Mouse (Mus musculus) kidney, postnatal 10 days (tissue): ENCODE measurements around the gene Rab34.

Source experiments
- DNase-seq: peaks from one replicate; pipeline ENCODE4 v3.0.0; 2021; ENCODE audit warnings: mixed read lengths

Gene Rab34

GRCm38 (mm10) chr11:78188331-78189233, at the start of gene Rab34:
Gene Rab34 (plus strand): TSS chr11:78188430.
- DNase-seq, result peak; percentile 92

- no peak for DNase-seq
Observed at GRCm38 (mm10) chr11:78140665-78141064, 47.6 kb upstream of the Rab34 start.

- no peak for DNase-seq
Observed at GRCm38 (mm10) chr11:78143520-78143919, 44.7 kb upstream of the Rab34 start.

- no peak for DNase-seq
Observed at GRCm38 (mm10) chr11:78146168-78146567, 42.1 kb upstream of the Rab34 start.

GRCm38 (mm10) chr11:78146707-78147543, 41.3 kb upstream of the Rab34 start:
- no peak for DNase-seq

GRCm38 (mm10) chr11:78151161-78151560, 37.1 kb upstream of the Rab34 start:
- DNase-seq, result peak; percentile 56

GRCm38 (mm10) chr11:78152299-78153231, 35.7 kb upstream of the Rab34 start:
- peak; percentile 78 for DNase-seq

GRCm38 (mm10) chr11:78153778-78154177, 34.5 kb upstream of the Rab34 start:
- peak; percentile 24 for DNase-seq

GRCm38 (mm10) chr11:78155674-78156073, 32.6 kb upstream of the Rab34 start:
- no peak for DNase-seq

GRCm38 (mm10) chr11:78156156-78156699, 32.0 kb upstream of the Rab34 start:
- DNase-seq, result no peak

GRCm38 (mm10) chr11:78159096-78159495, 29.1 kb upstream of the Rab34 start:
- peak; percentile 87 for DNase-seq

GRCm38 (mm10) chr11:78159557-78159956, 28.7 kb upstream of the Rab34 start:
- peak; percentile 41 for DNase-seq

GRCm38 (mm10) chr11:78160171-78160570, 28.1 kb upstream of the Rab34 start:
- DNase-seq, result peak; percentile 25

GRCm38 (mm10) chr11:78160675-78161074, 27.6 kb upstream of the Rab34 start:
- DNase-seq, result no peak

GRCm38 (mm10) chr11:78161169-78161568, 27.1 kb upstream of the Rab34 start:
- DNase-seq, result no peak

- peak; percentile 33 for DNase-seq
Observed at GRCm38 (mm10) chr11:78161968-78162367, 26.3 kb upstream of the Rab34 start.

GRCm38 (mm10) chr11:78162504-78162903, 25.7 kb upstream of the Rab34 start:
- DNase-seq, result peak; percentile 59

GRCm38 (mm10) chr11:78163045-78163444, 25.2 kb upstream of the Rab34 start:
- DNase-seq, result no peak

- DNase-seq, result peak; percentile 87
Observed at GRCm38 (mm10) chr11:78163681-78164603, 24.3 kb upstream of the Rab34 start.

GRCm38 (mm10) chr11:78164604-78164923, 23.7 kb upstream of the Rab34 start:
- DNase-seq, result no peak
